Mouse (Mus musculus) spleen, postnatal 36 days (tissue): ENCODE data around the gene Hspe1.

Experiments used
- DNase-seq, 2 experiments: peaks; one replicate each; pipeline ENCODE4 v3.0.0; 2022; ENCODE audit warnings: low spot score in 2 of 2, mixed read lengths in 1 of 2

Hspe1 gene

DNA sequence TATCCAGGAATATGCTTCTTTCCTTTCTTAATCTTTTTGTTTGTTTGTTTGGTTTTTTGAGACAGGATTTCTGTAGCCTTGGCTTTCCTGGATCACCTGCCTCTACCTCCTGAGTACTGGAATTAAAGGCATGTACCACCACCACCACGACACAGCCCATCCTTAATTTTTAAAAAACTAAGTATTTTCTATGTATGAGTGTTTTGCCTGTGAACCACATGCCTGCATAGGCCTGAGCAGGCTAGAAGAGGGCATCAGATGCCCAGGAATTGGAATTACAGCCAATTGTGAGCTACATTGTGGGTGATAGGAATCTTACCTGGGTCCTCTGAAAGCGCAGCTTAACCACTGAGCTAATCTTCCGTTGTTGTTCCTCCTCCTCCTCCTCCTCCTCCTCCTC lies 46.4 kb downstream of the Hspe1 start:
- DNase-seq = no peak

DNA sequence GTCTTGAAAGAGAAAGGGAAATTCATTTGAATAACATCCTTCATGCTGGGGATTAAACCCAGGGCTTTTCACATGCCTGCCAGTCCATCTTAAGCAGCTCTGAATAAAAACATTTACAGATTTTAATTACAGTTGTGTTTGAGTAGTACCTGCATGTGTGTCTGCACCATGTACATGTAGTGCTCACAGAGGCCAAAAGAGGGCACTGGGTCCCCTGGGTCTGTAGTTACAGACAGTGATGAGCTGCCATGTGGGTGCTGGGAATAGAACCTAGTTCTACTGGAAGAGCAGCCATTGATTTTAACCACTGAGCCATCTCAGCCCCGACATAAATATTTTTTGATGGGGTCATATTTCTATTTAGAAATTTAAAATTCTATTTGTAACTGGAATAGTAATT lies 47.9 kb downstream of the Hspe1 start:
- no peak for DNase-seq
